Mouse (Mus musculus) heart, postnatal 0 days (tissue): Measurements from ENCODE around the gene 2900026A02Rik. TPM values are rescaled to one million over a fixed set of nuclear protein-coding genes. Genes with fewer than 3 reads are reported as not detected.
A peak's percentile ranks its signal among the peaks of the same experiment; 100 is the strongest.

ENCODE experiments used
- ATAC-seq: fragments of 200-750 bp; cut with Nextera tagmentation; 2 replicates; pipeline ENCODE4 v1.8.0; 2017; ENCODE audit warnings: low read depth, moderate number of reproducible peaks, moderate library complexity; ENCODE audit not compliant: insufficient read depth
- DNase-seq: peaks from one replicate; pipeline ENCODE4 v3.0.0-alpha.2; 2016; ENCODE audit warnings: low spot score
- H3K27ac ChIP-seq: fragments of 300-500 bp; sonication (generic); 2 replicates; pipeline ENCODE4 v1.5.1; 2014; ENCODE audit warnings: low read depth, mild to moderate bottlenecking
- H3K27me3 ChIP-seq: fragments of 300-500 bp; sonication (generic); 2 replicates; pipeline ENCODE4 v1.6.1; 2014; ENCODE audit warnings: low read length, mixed read lengths; ENCODE audit not compliant: control insufficient read depth, insufficient read depth
- H3K36me3 ChIP-seq: fragments of 300-500 bp; sonication (generic); replicated peaks from 2 replicates; pipeline ENCODE4 v1.6.1; 2014; ENCODE audit warnings: low read length, mixed read lengths; ENCODE audit not compliant: control insufficient read depth, insufficient read depth
- H3K4me1 ChIP-seq: fragments of 300-500 bp; sonication (generic); 2 replicates; pipeline ENCODE4 v1.6.1; 2014; ENCODE audit warnings: antibody characterized with exemption; ENCODE audit not compliant: control insufficient read depth, insufficient read depth
- H3K4me2 ChIP-seq: fragments of 300-500 bp; sonication (generic); 2 replicates; pipeline ENCODE4 v1.6.1; 2014; ENCODE audit warnings: low read depth, mild to moderate bottlenecking, low read length, moderate library complexity
- H3K4me3 ChIP-seq: fragments of 300-500 bp; sonication (generic); 2 replicates; pipeline ENCODE4 v1.5.1; 2014; ENCODE audit warnings: low read depth, low read length
- H3K9ac ChIP-seq: fragments of 300-500 bp; sonication (generic); replicated peaks from 2 replicates; pipeline ENCODE4 v1.6.1; 2014; ENCODE audit warnings: low read depth, low read length, mixed read lengths
- H3K9me3 ChIP-seq: fragments of 300-500 bp; sonication (generic); replicated peaks from 2 replicates; pipeline ENCODE4 v1.6.1; 2016; ENCODE audit warnings: low read length; ENCODE audit not compliant: control insufficient read depth
- CTCF ChIP-seq: IDR thresholded peaks from 2 replicates; pipeline ENCODE4 v1.5.1; 2016; ENCODE audit warnings: antibody characterized with exemption, control low read depth, low read depth
- EP300 ChIP-seq: IDR thresholded peaks from 2 replicates; pipeline ENCODE4 v1.6.1; 2016; ENCODE audit warnings: antibody characterized with exemption, low read depth
- WGBS: fragments of 180-500 bp; shearing (Covaris S2); extraction: QIAGEN DNeasy Blood & Tissue Kit; methylation state at CpG from one replicate; pipeline ENCODE4 v1.1.7; 2014; 5-methylcytosine and 5-hydroxymethylcytosine counted together
- polyA plus RNA-seq: library from polyadenylated mRNA; unstranded; fragments of >200 nt; fragmentation: Nextera tagmentation; extraction: Ambion mirVana; gene quantifications from 2 replicates; pipeline ENCODE4 v1.2.1, GENCODE M21; 2015
- total RNA-seq: library from RNA; depleted of rRNA; stranded (reverse); fragments of >200 nt; gene quantifications from 2 replicates; pipeline ENCODE4 v1.2.3, GENCODE M21; 2014; ENCODE audit warnings: low replicate concordance

The 2900026A02Rik gene
- total and polyA plus RNA-seq, 2 experiments from 2014 or later = 10.2 to 18.9 TPM

DNA sequence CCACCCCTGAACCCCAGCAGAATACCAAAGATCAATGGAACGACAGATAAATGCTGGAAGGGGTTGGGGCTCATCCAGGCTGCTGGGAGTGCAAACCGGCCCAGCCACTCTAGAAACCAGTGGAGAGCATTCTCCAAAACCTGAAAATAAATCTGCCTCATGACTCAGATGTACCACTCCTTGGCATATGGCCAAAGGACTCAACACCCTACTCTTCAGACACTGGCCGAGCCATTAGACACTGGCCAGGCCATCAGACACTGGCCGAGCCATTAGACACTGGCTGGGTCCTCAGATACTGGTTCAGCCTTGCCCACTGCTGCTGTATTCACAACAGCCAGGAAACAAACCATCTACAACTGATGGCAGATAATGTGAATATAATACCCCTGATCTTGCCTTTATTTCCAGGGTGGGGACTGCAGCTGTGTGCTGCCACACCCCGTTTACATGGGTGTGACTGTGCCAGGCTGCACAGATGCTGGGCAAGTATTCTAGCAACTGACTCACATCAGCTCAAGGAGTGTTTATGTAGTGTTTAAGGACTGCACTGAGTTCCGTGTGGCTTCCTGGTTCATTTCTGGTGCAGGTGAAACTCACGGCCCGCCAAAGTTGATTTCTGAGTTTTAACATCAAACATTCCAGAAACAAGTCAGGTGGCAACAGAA lies 28.4 kb upstream of the 2900026A02Rik start:
- ATAC-seq (peak; percentile 64; the same call in 1 of the 2 replicates), DNase-seq (peak; percentile 11)
- no peak overlapping the region for H3K27ac ChIP-seq
- TF ChIP-seq CTCF (no peak), EP300 (no peak)
- H3K9ac ChIP-seq = no peak overlapping the region
- H3K36me3 ChIP-seq = no peaks in the 10 kb centered on the region
- H3K4me3 ChIP-seq = no peak overlapping the region
- H3K9me3 ChIP-seq = no peaks in the 10 kb centered on the region
- no peaks in the 10 kb centered on the region for H3K27me3 ChIP-seq
- 50% methylated on average over 8 of the region's 8 CpGs for WGBS
- H3K4me2 ChIP-seq = no peak overlapping the region
- H3K4me1 ChIP-seq = no peaks in the 10 kb centered on the region

- TF ChIP-seq EP300 (no peak), CTCF (no peak)
- DNase-seq = no peak
- Histone ChIP-seq H3K36me3 (no peaks in the 10 kb centered on the region), H3K4me2 (no peak overlapping the region), H3K9me3 (no peaks in the 10 kb centered on the region), H3K27ac (no peak overlapping the region), H3K9ac (no peak overlapping the region), H3K27me3 (peaks cover 8% of the 10 kb centered on the region; the same call in 1 of the 2 replicates), H3K4me3 (no peak overlapping the region), H3K4me1 (0 out of 2 replicates have a peak, but pooled peaks cover 5% of the 10 kb centered on the region)
- 80% methylated on average over 5 of the region's 5 CpGs for WGBS
- ATAC-seq = no peak
Observed at GRCm38 (mm10) chr5:113230196-113230595, 9.2 kb upstream of the 2900026A02Rik start.

DNA sequence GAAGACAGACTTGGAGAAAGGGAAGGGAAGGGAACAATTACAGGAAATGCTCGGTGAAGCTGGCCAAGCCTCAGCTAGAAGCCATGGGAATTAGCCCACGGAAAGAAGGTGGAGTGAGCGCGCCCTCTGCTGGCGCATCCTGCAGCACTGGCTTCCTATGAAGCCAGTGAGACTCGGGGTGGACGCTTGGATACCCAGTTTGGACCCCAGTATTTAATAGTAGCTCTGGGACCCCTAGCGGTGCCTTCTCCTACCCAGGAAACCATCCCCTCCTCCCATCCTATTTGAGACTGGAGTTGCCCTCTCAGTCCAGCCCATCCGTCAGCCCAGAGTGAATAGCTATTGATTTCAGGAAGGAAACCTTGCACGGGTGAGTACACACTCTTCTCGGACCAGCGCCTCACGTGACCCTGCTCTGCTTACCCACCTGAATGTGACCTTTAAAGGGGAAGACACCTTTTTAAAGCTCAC lies 5.6 kb upstream of the 2900026A02Rik start, which contains the start of gene Tmem211:
TSS of gene Tmem211 (plus strand) at position 278 of the 471 bp plus-strand sequence.
- Histone ChIP-seq H3K36me3 (no peaks in the 10 kb centered on the region), H3K4me2 (peak within 1 kb of the TSS; percentile 53), H3K9ac (no peak within 1 kb of the TSS), H3K9me3 (no peaks in the 10 kb centered on the region), H3K27me3 (peaks cover 8% of the 10 kb centered on the region; the same call in 1 of the 2 replicates), H3K27ac (peak within 1 kb of the TSS; percentile 62), H3K4me1 (0 out of 2 replicates have a peak, but pooled peaks cover 5% of the 10 kb centered on the region), H3K4me3 (peak within 1 kb of the TSS; percentile 14; the same call in 1 of the 2 replicates)
- TF ChIP-seq CTCF (peak; percentile 89), EP300 (no peak)
- 2% methylated on average over 13 of the region's 13 CpGs for WGBS
- DNase-seq (peak; percentile 83), ATAC-seq (peak; percentile 78)

DNA sequence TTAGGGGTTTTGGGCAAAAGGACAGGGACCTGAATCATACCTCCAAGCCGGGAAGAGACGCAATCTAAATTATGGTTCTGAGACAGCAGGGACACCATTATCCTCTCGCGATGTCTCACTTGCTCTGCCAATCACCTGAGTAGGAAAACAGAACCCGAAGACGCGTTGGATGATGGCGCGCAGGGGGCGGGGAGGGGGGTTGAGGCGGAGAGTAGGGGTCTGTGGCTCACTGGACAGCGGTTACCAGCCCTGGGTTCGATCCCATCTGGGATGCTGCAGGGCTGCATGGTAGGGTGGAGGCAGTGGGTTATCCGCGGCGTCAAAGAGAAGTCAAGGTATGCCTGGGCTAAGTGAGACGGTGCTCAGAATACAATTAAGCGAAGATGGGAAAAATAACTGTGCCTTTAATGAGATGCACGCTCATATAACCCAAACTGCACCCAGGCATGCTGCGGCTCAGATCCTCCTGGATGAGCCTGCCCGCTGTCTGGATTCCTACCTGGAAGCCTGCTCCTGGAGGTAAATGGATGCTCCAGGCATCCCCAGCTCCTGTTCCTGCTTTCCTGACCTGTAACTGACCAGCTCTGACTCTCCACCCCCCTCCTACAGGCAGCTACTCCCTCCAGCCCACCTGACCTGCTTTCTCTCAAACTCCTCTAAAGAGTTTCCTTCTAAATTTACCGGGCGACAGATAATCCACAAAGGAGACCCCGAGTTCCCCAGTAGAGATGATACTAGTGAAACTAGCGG lies 4.8 kb upstream of the 2900026A02Rik start:
- no peaks in the 10 kb centered on the region for H3K9me3 ChIP-seq
- H3K36me3 ChIP-seq = no peaks in the 10 kb centered on the region
- H3K9ac ChIP-seq = no peak overlapping the region
- peak overlapping the region; percentile 14; the same call in 1 of the 2 replicates for H3K4me3 ChIP-seq
- H3K27ac ChIP-seq = peak overlapping the region; percentile 62
- ATAC-seq = no peak
- WGBS = 21% methylated on average over 25 of the region's 25 CpGs
- 0 out of 2 replicates have a peak, but pooled peaks cover 5% of the 10 kb centered on the region for H3K4me1 ChIP-seq
- no peak for TF ChIP-seq EP300
- TF ChIP-seq CTCF = no peak
- H3K4me2 ChIP-seq = peak overlapping the region; percentile 53
- no peak for DNase-seq
- H3K27me3 ChIP-seq = peaks cover 8% of the 10 kb centered on the region; the same call in 1 of the 2 replicates

- 34% methylated on average over 10 of the region's 10 CpGs for WGBS
- DNase-seq (peak; percentile 47), ATAC-seq (peak; percentile 30; the same call in 1 of the 2 replicates)
- no peak for TF ChIP-seq CTCF
- TF ChIP-seq EP300 = no peak
- no peak overlapping the region for H3K9ac ChIP-seq
- no peak overlapping the region for H3K4me3 ChIP-seq
- H3K27ac ChIP-seq = peak overlapping the region; percentile 33
- H3K36me3 ChIP-seq = no peaks in the 10 kb centered on the region
- 0 out of 2 replicates have a peak, but pooled peaks cover 5% of the 10 kb centered on the region for H3K4me1 ChIP-seq
- H3K4me2 ChIP-seq = no peak overlapping the region
- peaks cover 9% of the 10 kb centered on the region; the same call in 1 of the 2 replicates for H3K27me3 ChIP-seq
- no peaks in the 10 kb centered on the region for H3K9me3 ChIP-seq
Observed at GRCm38 (mm10) chr5:113225271-113225670, 4.2 kb upstream of the 2900026A02Rik start.
